Mouse (Mus musculus) brain, adult 2 months (tissue): ENCODE results near the gene Nkx2-5.

ENCODE experiments used
- DNase-seq: peaks from one replicate; pipeline ENCODE4 v3.0.0; 2011; ENCODE audit warnings: low read depth, low spot score

Gene Nkx2-5

DNA sequence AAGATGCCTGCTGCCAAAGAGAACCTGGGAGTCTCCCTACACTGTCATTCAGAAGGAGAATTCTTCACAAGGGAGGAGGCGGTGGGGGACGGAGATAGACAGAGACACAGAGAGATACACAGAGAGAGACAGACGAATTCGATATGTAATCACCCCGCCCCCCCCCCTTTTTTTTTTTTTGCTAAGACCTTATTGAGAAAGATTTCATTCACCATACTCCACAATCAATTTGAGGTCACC, at the start of gene Nkx2-5:
Nkx2-5 (minus strand) TSS at position 101 of the 240 bp plus-strand sequence.
- DNase-seq: no peak

GRCm38 (mm10) chr17:26894342-26894741, 49.5 kb upstream of the Nkx2-5 start:
- peak; percentile 82 for DNase-seq

GRCm38 (mm10) chr17:26893492-26893891, 48.7 kb upstream of the Nkx2-5 start:
- peak; percentile 52 for DNase-seq

- DNase-seq: peak; percentile 76
Measured at GRCm38 (mm10) chr17:26892635-26893375, 48.0 kb upstream of the Nkx2-5 start.

- DNase-seq: peak; percentile 21
Measured at GRCm38 (mm10) chr17:26887926-26888325, 43.1 kb upstream of the Nkx2-5 start.

GRCm38 (mm10) chr17:26886047-26886749, 41.4 kb upstream of the Nkx2-5 start:
- peak; percentile 95 for DNase-seq

- DNase-seq: peak; percentile 91
Measured at GRCm38 (mm10) chr17:26884995-26885926, 40.5 kb upstream of the Nkx2-5 start.

- no peak for DNase-seq
Measured at GRCm38 (mm10) chr17:26883585-26883984, 38.8 kb upstream of the Nkx2-5 start.

DNA sequence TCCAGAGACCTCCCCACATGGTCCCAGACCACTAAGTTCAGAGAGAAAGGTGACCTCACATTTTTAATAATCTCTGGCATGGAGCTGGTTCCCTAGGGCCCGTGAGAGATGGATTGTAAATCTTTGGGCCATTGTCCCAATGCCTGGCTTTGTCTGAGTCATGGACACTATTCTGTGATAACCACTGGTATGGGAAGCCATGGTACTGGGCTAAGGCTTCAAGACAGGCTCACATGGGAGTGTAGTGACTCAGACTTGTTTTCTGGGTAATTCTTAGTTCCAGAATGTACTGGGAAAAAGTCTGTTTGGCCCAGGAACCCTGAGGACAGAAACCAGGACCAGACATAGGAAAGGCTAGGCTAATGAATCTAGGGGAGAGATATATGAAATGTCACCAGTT, 37.9 kb upstream of the Nkx2-5 start:
- DNase-seq: no peak

- no peak for DNase-seq
Measured at GRCm38 (mm10) chr17:26879235-26879634, 34.4 kb upstream of the Nkx2-5 start.

DNA sequence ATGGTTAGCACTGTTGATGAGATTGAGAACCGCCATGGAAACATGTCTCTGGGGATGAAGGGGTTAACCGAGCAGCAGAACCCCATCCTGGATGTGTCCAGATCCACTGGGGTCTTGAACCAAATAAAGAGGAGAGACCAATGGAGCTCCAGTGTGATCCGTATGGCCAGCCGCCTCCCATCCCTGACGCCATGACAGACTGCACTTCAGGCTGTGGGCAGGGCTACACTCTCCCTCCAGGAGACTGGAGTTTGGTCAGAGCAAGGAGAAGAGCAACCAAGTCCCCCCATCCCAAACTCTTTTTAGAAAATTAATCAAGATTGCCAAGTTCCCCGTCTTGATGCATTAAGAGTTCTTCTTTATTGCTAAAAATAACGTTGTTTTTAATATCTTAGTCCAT, 33.1 kb upstream of the Nkx2-5 start:
- no peak for DNase-seq

DNA sequence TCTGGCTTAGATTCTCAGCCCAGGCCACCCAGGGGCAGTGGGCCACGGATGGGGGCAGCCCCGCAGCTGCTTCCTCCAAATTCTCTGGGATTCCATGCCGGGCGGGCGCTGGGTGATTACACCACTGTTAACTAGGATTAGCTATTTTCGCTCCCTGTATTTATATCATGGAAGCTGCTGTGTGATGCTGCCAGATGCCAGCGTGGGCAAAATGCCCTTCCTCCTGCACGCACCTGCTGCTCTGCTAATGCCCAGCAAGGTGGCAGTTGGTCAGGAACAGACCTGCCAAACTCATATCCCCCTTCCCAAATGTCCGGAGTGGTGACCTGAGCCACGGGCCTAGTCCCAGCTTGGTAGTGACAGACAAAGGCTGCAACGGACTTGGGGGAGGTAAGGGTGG, 29.7 kb upstream of the Nkx2-5 start:
- peak; percentile 34 for DNase-seq

DNA sequence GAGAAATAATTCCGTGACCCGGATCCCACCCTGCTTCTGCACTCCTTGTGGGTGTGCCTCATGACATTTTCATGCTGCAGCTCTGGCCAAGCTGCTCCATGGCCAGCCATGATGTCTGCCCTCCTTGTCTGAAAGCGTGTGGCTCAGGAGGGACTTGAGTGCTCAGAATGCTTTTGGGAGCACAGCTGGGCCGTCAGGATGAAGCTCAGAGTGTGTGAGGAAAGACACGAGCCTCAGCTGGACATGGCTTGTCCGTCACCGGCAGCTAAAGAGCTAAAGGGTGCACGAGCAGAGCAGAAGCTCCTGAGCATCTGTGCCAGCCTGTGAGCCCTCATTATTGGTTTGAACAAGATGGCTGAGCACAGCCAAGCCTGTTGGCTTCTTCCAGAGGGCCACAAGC, 28.7 kb upstream of the Nkx2-5 start:
- no peak for DNase-seq

GRCm38 (mm10) chr17:26872870-26873269, 28.1 kb upstream of the Nkx2-5 start:
- no peak for DNase-seq

DNA sequence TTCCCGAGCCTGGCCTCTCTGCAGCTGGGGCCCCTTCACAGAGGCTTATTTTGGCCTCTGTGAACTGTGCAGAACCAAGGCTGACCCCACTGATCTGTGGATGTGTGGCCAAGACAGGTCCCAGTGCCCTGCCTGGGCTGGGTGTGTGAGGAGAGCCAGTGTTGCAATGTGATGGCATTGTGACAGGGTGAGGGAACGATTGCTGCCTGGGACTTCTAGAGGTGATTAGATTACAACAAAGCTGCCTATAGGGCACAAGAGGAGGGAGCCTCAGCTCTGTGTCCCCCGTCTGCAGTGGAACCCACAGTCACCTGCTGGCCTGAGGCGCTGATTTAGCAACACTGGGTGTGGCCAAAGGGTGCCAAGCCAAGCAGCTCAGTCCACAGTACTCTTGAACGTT, 23.9 kb upstream of the Nkx2-5 start:
- no peak for DNase-seq

DNA sequence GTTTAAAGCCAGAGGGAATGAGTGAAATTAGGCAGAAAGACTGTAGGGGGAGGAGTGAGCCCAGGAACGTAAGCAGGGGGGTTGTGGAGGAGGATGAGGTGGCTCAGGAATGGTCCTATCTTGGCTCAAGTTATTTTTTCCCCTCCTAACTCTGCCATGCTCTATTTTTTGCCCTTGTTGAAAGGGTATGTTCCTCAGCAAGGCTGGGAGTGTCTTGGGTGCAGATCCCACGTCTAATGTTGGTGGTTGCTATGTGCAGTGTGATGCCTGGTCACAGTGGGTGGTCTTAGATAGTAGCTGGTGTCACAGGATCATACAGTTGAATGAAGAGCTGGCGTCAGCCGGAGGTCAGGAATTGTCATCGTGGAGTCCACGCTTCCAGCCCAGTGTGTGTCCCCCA, 20.3 kb upstream of the Nkx2-5 start:
- no peak for DNase-seq

- DNase-seq: no peak
Measured at GRCm38 (mm10) chr17:26864343-26864742, 19.5 kb upstream of the Nkx2-5 start.

DNA sequence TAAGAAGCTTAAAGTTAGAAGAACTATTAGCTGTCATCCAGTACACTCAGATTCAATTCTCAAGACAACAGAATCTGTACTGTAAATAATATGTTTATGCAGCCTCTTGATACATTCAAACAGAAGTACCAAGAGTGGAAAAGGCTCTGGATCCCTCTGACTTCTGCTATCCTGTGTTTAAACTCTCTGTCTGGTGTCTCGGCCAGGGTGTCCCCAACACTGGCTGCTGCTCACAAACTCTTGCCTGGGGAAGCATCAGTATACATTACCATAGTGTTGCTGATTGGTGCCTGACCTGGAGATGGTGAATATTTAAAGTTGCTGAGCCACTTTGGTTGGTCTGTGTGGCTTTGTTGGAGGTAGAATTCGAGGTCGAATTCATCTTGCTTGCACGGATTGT, 17.0 kb upstream of the Nkx2-5 start:
- no peak for DNase-seq

DNA sequence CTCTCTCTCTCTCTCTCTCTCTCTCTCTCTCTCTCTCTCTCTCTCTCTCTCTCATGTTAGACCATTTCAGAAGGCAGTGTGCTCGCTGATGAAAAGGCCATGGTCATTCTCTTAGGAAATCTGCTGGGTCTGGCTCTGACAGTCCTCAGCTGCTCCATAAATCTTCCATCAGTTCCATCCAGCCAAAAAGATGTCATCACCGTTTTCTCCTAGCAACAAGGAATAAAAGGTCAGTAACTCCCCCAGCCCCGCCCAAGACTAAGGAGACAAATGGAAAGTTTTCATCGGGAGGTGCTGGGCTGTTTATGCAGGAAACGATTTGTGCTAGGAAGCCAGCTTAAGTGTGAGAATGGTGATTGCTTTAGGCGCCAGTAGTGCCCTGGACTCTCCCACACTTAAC, 16.6 kb upstream of the Nkx2-5 start:
- DNase-seq: no peak

- DNase-seq: no peak
Measured at GRCm38 (mm10) chr17:26860906-26861305, 16.1 kb upstream of the Nkx2-5 start.

DNA sequence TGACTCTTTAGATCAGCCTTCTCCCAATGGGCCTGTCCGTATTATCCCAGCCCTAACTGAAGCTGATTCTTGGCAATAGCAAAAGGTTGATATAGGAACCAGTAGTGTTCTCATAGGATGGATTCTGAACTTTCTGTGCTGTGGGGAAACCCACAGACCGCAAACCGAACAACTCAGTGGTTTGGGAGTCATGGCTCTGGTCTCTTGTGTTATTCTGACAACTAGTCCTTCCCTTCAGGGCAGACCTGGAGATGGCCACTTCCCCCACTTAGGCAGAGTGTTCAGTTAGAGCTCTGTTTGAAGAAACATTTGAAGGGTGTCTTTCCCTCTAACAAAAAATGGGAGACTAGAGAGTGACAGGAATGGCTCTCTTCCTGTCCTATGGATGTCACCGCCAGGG, 7.5 kb upstream of the Nkx2-5 start:
- DNase-seq: no peak

- DNase-seq: no peak
Measured at GRCm38 (mm10) chr17:26851136-26851460, 6.3 kb upstream of the Nkx2-5 start.
